Mouse (Mus musculus) myocyte (in vitro differentiated cells): ENCODE data around the gene Tex2.

Source experiments
- E2F4 ChIP-seq: IDR thresholded peaks from one replicate; pipeline ENCODE4 v1.6.1; 2011; ENCODE audit warnings: mild to moderate bottlenecking, control low read depth, moderate library complexity; ENCODE audit not compliant: insufficient read depth
- POLR2A ChIP-seq: IDR thresholded peaks from one replicate; pipeline ENCODE4 v1.6.1; 2011; ENCODE audit warnings: low read depth, mild to moderate bottlenecking, control low read depth, moderate library complexity; ENCODE audit not compliant: insufficient read length
- POLR2AphosphoS2 ChIP-seq: IDR thresholded peaks from one replicate; pipeline ENCODE4 v1.6.1; 2011; ENCODE audit warnings: low read depth, control low read depth; ENCODE audit not compliant: insufficient read length
- SRF ChIP-seq: IDR thresholded peaks from one replicate; pipeline ENCODE4 v1.6.1; 2011; ENCODE audit warnings: low read depth; ENCODE audit not compliant: control insufficient read depth, insufficient read length
- TCF12 ChIP-seq: IDR thresholded peaks from one replicate; pipeline ENCODE4 v1.6.1; 2011; ENCODE audit warnings: mild to moderate bottlenecking, control low read depth; ENCODE audit not compliant: poor library complexity, insufficient read depth, severe bottlenecking
- USF1 ChIP-seq: IDR thresholded peaks from one replicate; pipeline ENCODE4 v1.6.1; 2011; ENCODE audit warnings: low read depth, mild to moderate bottlenecking, control low read depth, moderate library complexity

GRCm38 (mm10) chr11:106513166-106513565, 100.1 kb downstream of the Tex2 start:
- TF ChIP-seq USF1 (no peak), SRF (no peak), E2F4 (no peak), TCF12 (no peak), POLR2A (no peak), POLR2AphosphoS2 (no peak)
